Mouse (Mus musculus) myocyte (in vitro differentiated cells): Measurements from ENCODE around the gene Lamc3. TPM values are rescaled to one million over a fixed set of nuclear protein-coding genes. Genes with fewer than 3 reads are reported as not detected.
A peak's percentile ranks its signal among the peaks of the same experiment; 100 is the strongest.

ENCODE experiments used
- H3K27me3 ChIP-seq: one replicate; pipeline ENCODE4 v1.6.1; 2011; ENCODE audit not compliant: control insufficient read depth, insufficient read depth, insufficient read length
- H3K36me3 ChIP-seq: one replicate; pipeline ENCODE4 v1.6.1; 2011; ENCODE audit not compliant: control insufficient read depth, insufficient read depth
- H3K4me2 ChIP-seq: one replicate; pipeline ENCODE4 v1.6.1; 2011; ENCODE audit warnings: low read depth, control low read depth
- H3K4me3 ChIP-seq: one replicate; pipeline ENCODE4 v1.5.1; 2011; ENCODE audit warnings: mild to moderate bottlenecking, control low read depth, moderate library complexity
- H3K79me2 ChIP-seq: one replicate; pipeline ENCODE4 v1.6.1; 2011; ENCODE audit not compliant: control insufficient read depth, insufficient read depth
- H3ac ChIP-seq: one replicate; pipeline ENCODE4 v1.6.1; 2011; ENCODE audit not compliant: control insufficient read depth, insufficient read length
- CEBPB ChIP-seq: IDR thresholded peaks from 2 replicates; pipeline ENCODE4 v1.6.1; 2011; ENCODE audit warnings: mild to moderate bottlenecking, moderate library complexity; ENCODE audit not compliant: poor library complexity, insufficient read depth, severe bottlenecking
- E2F4 ChIP-seq: IDR thresholded peaks from one replicate; pipeline ENCODE4 v1.6.1; 2011; ENCODE audit warnings: mild to moderate bottlenecking, control low read depth, moderate library complexity; ENCODE audit not compliant: insufficient read depth
- MAX ChIP-seq: IDR thresholded peaks from one replicate; pipeline ENCODE4 v1.6.1; 2011; ENCODE audit warnings: low read depth, mild to moderate bottlenecking, control low read depth
- MYOD1 ChIP-seq, 3 experiments: IDR thresholded peaks; one replicate each; pipeline ENCODE4 v1.6.1; 2011; ENCODE audit warnings: control low read depth in 2 of 3, low read depth in 2 of 3, mild to moderate bottlenecking in 2 of 3, moderate library complexity in 1 of 3; ENCODE audit not compliant: insufficient read length in 2 of 3, control insufficient read depth in 1 of 3
- MYOG ChIP-seq, 3 experiments: IDR thresholded peaks; one replicate each; pipeline ENCODE4 v1.6.1; 2011; ENCODE audit warnings: control low read depth in 2 of 3, low read depth in 2 of 3, mild to moderate bottlenecking in 2 of 3; ENCODE audit not compliant: insufficient read length in 2 of 3, control insufficient read depth in 1 of 3, insufficient read depth in 1 of 3
- POLR2A ChIP-seq: IDR thresholded peaks from one replicate; pipeline ENCODE4 v1.6.1; 2011; ENCODE audit warnings: low read depth, mild to moderate bottlenecking, control low read depth, moderate library complexity; ENCODE audit not compliant: insufficient read length
- POLR2AphosphoS2 ChIP-seq: IDR thresholded peaks from one replicate; pipeline ENCODE4 v1.6.1; 2011; ENCODE audit warnings: low read depth, control low read depth; ENCODE audit not compliant: insufficient read length
- REST ChIP-seq: IDR thresholded peaks from one replicate; pipeline ENCODE4 v1.6.1; 2011; ENCODE audit warnings: mild to moderate bottlenecking, control low read depth, moderate library complexity; ENCODE audit not compliant: insufficient read depth, insufficient read length
- SRF ChIP-seq: IDR thresholded peaks from one replicate; pipeline ENCODE4 v1.6.1; 2011; ENCODE audit warnings: low read depth; ENCODE audit not compliant: control insufficient read depth, insufficient read length
- TCF12 ChIP-seq: IDR thresholded peaks from one replicate; pipeline ENCODE4 v1.6.1; 2011; ENCODE audit warnings: mild to moderate bottlenecking, control low read depth; ENCODE audit not compliant: poor library complexity, insufficient read depth, severe bottlenecking
- TCF3 ChIP-seq: IDR thresholded peaks from one replicate; pipeline ENCODE4 v1.6.1; 2011; ENCODE audit warnings: low read depth, control low read depth; ENCODE audit not compliant: insufficient read length
- USF1 ChIP-seq: IDR thresholded peaks from one replicate; pipeline ENCODE4 v1.6.1; 2011; ENCODE audit warnings: low read depth, mild to moderate bottlenecking, control low read depth, moderate library complexity
- polyA plus RNA-seq: library from polyadenylated mRNA; unstranded; fragments of >200 nt; fragmentation: generic; extraction: Trizol; gene quantifications from one replicate; pipeline ENCODE4 v1.2.1, GENCODE M21; 2012; ENCODE audit warnings: missing spikeins

Lamc3 gene
- polyA plus RNA-seq, 1 experiment: 0.22 TPM

- TF ChIP-seq USF1: no peak
- Histone ChIP-seq H3K79me2 (no peaks in the 10 kb centered on the region), H3K36me3 (no peaks in the 10 kb centered on the region), H3K4me2 (no peak overlapping the region), H3K4me3 (no peak overlapping the region), H3ac (no peak overlapping the region), H3K27me3 (peaks cover 19% of the 10 kb centered on the region)
Observed at GRCm38 (mm10) chr2:31894221-31894870, 7.3 kb downstream of the Lamc3 start.

- Histone ChIP-seq H3K36me3 (no peaks in the 10 kb centered on the region), H3K79me2 (no peaks in the 10 kb centered on the region), H3K4me3 (no peak overlapping the region), H3ac (no peak overlapping the region), H3K4me2 (no peak overlapping the region), H3K27me3 (no peaks in the 10 kb centered on the region)
- TF ChIP-seq MYOD1 (IDR thresholded peaks at IDR 0.05; ENCODE audit: control insufficient read depth in 1 of 3, insufficient read length in 2 of 3, low read depth in 2 of 3): no peak
- no peak for TF ChIP-seq TCF12
- no peak for TF ChIP-seq TCF3
- TF ChIP-seq E2F4: no peak
- no peak for TF ChIP-seq POLR2AphosphoS2
- no peak for TF ChIP-seq REST
Observed at GRCm38 (mm10) chr2:31900932-31901331, 13.8 kb downstream of the Lamc3 start.

GRCm38 (mm10) chr2:31901659-31902362 is 14.7 kb downstream of the Lamc3 start:
- H3K27me3 ChIP-seq: no peaks in the 10 kb centered on the region
- H3K36me3 ChIP-seq: no peaks in the 10 kb centered on the region
- H3ac ChIP-seq: no peak overlapping the region
- H3K4me3 ChIP-seq: no peak overlapping the region
- no peaks in the 10 kb centered on the region for H3K79me2 ChIP-seq
- no peak for TF ChIP-seq MAX
- TF ChIP-seq MYOD1 (IDR thresholded peaks at IDR 0.05; ENCODE audit: control insufficient read depth in 1 of 3, insufficient read length in 2 of 3, low read depth in 2 of 3): peak in 1 of 3 experiments; percentile 19
- H3K4me2 ChIP-seq: no peak overlapping the region

GRCm38 (mm10) chr2:31904089-31904488 is 17.0 kb downstream of the Lamc3 start:
- H3K4me2 ChIP-seq: no peak overlapping the region
- no peaks in the 10 kb centered on the region for H3K79me2 ChIP-seq
- H3K36me3 ChIP-seq: no peaks in the 10 kb centered on the region
- H3K27me3 ChIP-seq: no peaks in the 10 kb centered on the region
- no peak overlapping the region for H3ac ChIP-seq
- TF ChIP-seq E2F4 (no peak), TCF3 (no peak), USF1 (no peak), REST (no peak), MYOD1 (IDR thresholded peaks at IDR 0.05; ENCODE audit: control insufficient read depth in 1 of 3, insufficient read length in 2 of 3, low read depth in 2 of 3) (no peak), POLR2A (no peak), MYOG (IDR thresholded peaks at IDR 0.05; ENCODE audit: control insufficient read depth in 1 of 3, insufficient read depth in 1 of 3, insufficient read length in 2 of 3, low read depth in 2 of 3) (no peak), MAX (no peak), TCF12 (no peak), SRF (no peak), POLR2AphosphoS2 (no peak), CEBPB (no peak)
- H3K4me3 ChIP-seq: no peak overlapping the region

- no peak overlapping the region for H3ac ChIP-seq
- H3K4me2 ChIP-seq: no peak overlapping the region
- TF ChIP-seq POLR2A (no peak), REST (no peak), POLR2AphosphoS2 (no peak), USF1 (no peak), MAX (no peak), CEBPB (no peak), MYOG (IDR thresholded peaks at IDR 0.05; ENCODE audit: control insufficient read depth in 1 of 3, insufficient read depth in 1 of 3, insufficient read length in 2 of 3, low read depth in 2 of 3) (no peak), TCF3 (no peak), TCF12 (no peak), SRF (no peak), MYOD1 (IDR thresholded peaks at IDR 0.05; ENCODE audit: control insufficient read depth in 1 of 3, insufficient read length in 2 of 3, low read depth in 2 of 3) (no peak), E2F4 (no peak)
- H3K27me3 ChIP-seq: no peaks in the 10 kb centered on the region
- no peaks in the 10 kb centered on the region for H3K79me2 ChIP-seq
- no peak overlapping the region for H3K4me3 ChIP-seq
- no peaks in the 10 kb centered on the region for H3K36me3 ChIP-seq
Observed at GRCm38 (mm10) chr2:31904622-31905021, 17.5 kb downstream of the Lamc3 start.
